ENCODE assay signal across 9 mouse cellular contexts in genomic region chr12:47164736-47165135, GRCm38 (mm10).
DNase-seq lines count a peak whose midpoint lies in the region; ATAC-seq lines count a peak whose summit lies in the region.
"Had no signal": no experiment of that assay in that cellular context is flagged by ENCODE, and none has a peak within 500 bp of the region (broad histone marks: within the 10 kb centered on the region; RNA-seq: fewer than 3 reads in every experiment).

No protein-coding gene starts in this region.

- no peaks in the 10 kb centered on the region for H3K36me3 ChIP-seq in kidney, embryonic 14.5 days (ENCODE audit: control insufficient read depth, insufficient read depth, low read length)
- no peaks in the 10 kb centered on the region for H3K36me3 ChIP-seq in hindbrain, embryonic 13.5 days
- no peaks in the 10 kb centered on the region for H3K36me3 ChIP-seq in neural tube, embryonic 11.5 days (ENCODE audit: control insufficient read depth, insufficient read depth, low read length)

- H3K9ac ChIP-seq in kidney, embryonic 14.5 days (ENCODE audit: low read depth, low read length): no peak overlapping the region
- H3K9ac ChIP-seq in hindbrain, embryonic 13.5 days: peak overlapping the region; percentile 21; the same call in 1 of the 2 replicates
- no peak overlapping the region for H3K9ac ChIP-seq in neural tube, embryonic 11.5 days (ENCODE audit: low read length)
- H3K9ac ChIP-seq: liver, embryonic 14.5 days had no signal

- ATAC-seq in kidney, embryonic 14.5 days (ENCODE audit: low FRiP score, low TSS enrichment): no peak
- ATAC-seq in hindbrain, embryonic 13.5 days (ENCODE audit: low FRiP score): peak; percentile 62
- ATAC-seq in neural tube, embryonic 11.5 days (ENCODE audit: insufficient read depth, low FRiP score, low TSS enrichment): 0 out of 2 replicates have a peak, but pooled peaks have one; percentile 8

- H3K9me3 ChIP-seq in kidney, embryonic 14.5 days (ENCODE audit: control insufficient read depth, low read length): no peaks in the 10 kb centered on the region
- H3K9me3 ChIP-seq in hindbrain, embryonic 13.5 days: no peaks in the 10 kb centered on the region
- H3K9me3 ChIP-seq in neural tube, embryonic 11.5 days (ENCODE audit: control insufficient read depth, low read length): no peaks in the 10 kb centered on the region

- 58% methylated on average over 8 of the region's 8 CpGs for WGBS in kidney, embryonic 14.5 days
- 50% methylated on average over 8 of the region's 8 CpGs for WGBS in hindbrain, embryonic 13.5 days
- 59% methylated on average over 8 of the region's 8 CpGs for WGBS in neural tube, embryonic 11.5 days

- no peaks in the 10 kb centered on the region for H3K4me1 ChIP-seq in kidney, embryonic 14.5 days (ENCODE audit: control insufficient read depth, insufficient read depth, low read length)
- peaks cover 24% of the 10 kb centered on the region for H3K4me1 ChIP-seq in hindbrain, embryonic 13.5 days (replicated peaks)
- no peaks in the 10 kb centered on the region; the same call in 1 of the 2 replicates for H3K4me1 ChIP-seq in neural tube, embryonic 11.5 days (ENCODE audit: control insufficient read depth, insufficient read depth, low read length)

- H3K4me2 ChIP-seq in kidney, embryonic 14.5 days (replicated peaks; ENCODE audit: low read depth, low read length): peak overlapping the region; percentile 30
- peak overlapping the region; percentile 47 for H3K4me2 ChIP-seq in hindbrain, embryonic 13.5 days
- no peak overlapping the region; the same call in 1 of the 2 replicates for H3K4me2 ChIP-seq in neural tube, embryonic 11.5 days (ENCODE audit: low read depth)

- no peaks in the 10 kb centered on the region for H3K27me3 ChIP-seq in kidney, embryonic 14.5 days (ENCODE audit: control insufficient read depth, insufficient read depth, low read length)
- H3K27me3 ChIP-seq in hindbrain, embryonic 13.5 days: no peaks in the 10 kb centered on the region
- no peaks in the 10 kb centered on the region for H3K27me3 ChIP-seq in neural tube, embryonic 11.5 days (ENCODE audit: control insufficient read depth, insufficient read depth, low read length)

- H3K27ac ChIP-seq in kidney, embryonic 14.5 days (ENCODE audit: low read depth, low read length): no peak overlapping the region
- peak overlapping the region; percentile 80 for H3K27ac ChIP-seq in hindbrain, embryonic 13.5 days
- no peak overlapping the region for H3K27ac ChIP-seq in neural tube, embryonic 11.5 days (ENCODE audit: low read depth, low read length)
- H3K27ac ChIP-seq: liver, embryonic 14.5 days had no signal

- H3K4me3 ChIP-seq in kidney, embryonic 14.5 days (ENCODE audit: low read length): no peak overlapping the region
- peak overlapping the region; percentile 8 for H3K4me3 ChIP-seq in hindbrain, embryonic 13.5 days
- no peak overlapping the region for H3K4me3 ChIP-seq in neural tube, embryonic 11.5 days (ENCODE audit: low read depth, low read length)

- DNase-seq in kidney, postnatal 10 days: no peak
- DNase-seq in cerebellum, postnatal 25 days: peak; percentile 83 to 85
- no peak for DNase-seq in neural tube, embryonic 11.5 days (ENCODE audit: low spot score)
- no peak for DNase-seq in urinary bladder, postnatal 4 days (ENCODE audit: low spot score in 2 of 2)
- DNase-seq in lung, adult 18-20 months: no peak
- no peak for DNase-seq in adrenal gland, adult 2 months

Comparison
In these comparisons a context has a peak if more than half of its experiments do, and no peak if none do; other contexts are left out.
1. DNase-seq: peak in cerebellum, postnatal 25 days (2 of 2); none in kidney, postnatal 10 days (single experiment), neural tube, embryonic 11.5 days (single experiment), urinary bladder, postnatal 4 days (0 of 2), lung, adult 18-20 months (0 of 2) and adrenal gland, adult 2 months (single experiment).